Mouse (Mus musculus): ENCODE data around the gene Ubxn2a. TPM values are rescaled to one million over a fixed set of nuclear protein-coding genes. Genes with fewer than 3 reads are reported as not detected.
"Not testable (repeated sequence)": the region's sequence is repeated elsewhere in the genome, so short reads cannot be mapped to it uniquely, and the experiment has no call there.

Gene Ubxn2a
- polyA plus RNA-seq, 1 experiment from 2014 or later = 45.0 TPM

- 0 out of 2 replicates have a peak, but pooled peaks cover 2% of the 10 kb centered on the region for H3K4me1 ChIP-seq (replicated peaks; ENCODE audit: control insufficient read depth, insufficient read depth, low read length)
- ATAC-seq = no peak; the same call in 1 of the 2 replicates
- H3K27me3 ChIP-seq (replicated peaks; ENCODE audit: control insufficient read depth, insufficient read depth, low read length) = no peaks in the 10 kb centered on the region
- peak overlapping the region; percentile 70 for H3K4me2 ChIP-seq (replicated peaks; ENCODE audit: low read depth)
- no peak for TF ChIP-seq CTCF (IDR thresholded peaks at IDR 0.05; ENCODE audit: low read depth)
- under 1% methylated on average over 39 of the region's 48 CpGs for WGBS
- peak overlapping the region; percentile 99 for H3K27ac ChIP-seq (ENCODE audit: low read depth, low read length)
- no peaks in the 10 kb centered on the region for H3K9me3 ChIP-seq (ENCODE audit: control insufficient read depth)
- H3K4me3 ChIP-seq (ENCODE audit: low read depth, low read length) = peak overlapping the region; percentile 94
- peak overlapping the region; percentile 99 for H3K9ac ChIP-seq (ENCODE audit: low read depth, low read length)
- no peaks in the 10 kb centered on the region for H3K36me3 ChIP-seq (ENCODE audit: control insufficient read depth, insufficient read depth)
Measured at GRCm38 (mm10) chr12:4917805-4918591, 10.5 kb upstream of the Ubxn2a start.

- Histone ChIP-seq H3K27ac (ENCODE audit: low read depth, low read length) (peak within 1 kb of the TSS; percentile 99), H3K9ac (ENCODE audit: low read depth, low read length) (peak within 1 kb of the TSS; percentile 99), H3K27me3 (replicated peaks; ENCODE audit: control insufficient read depth, insufficient read depth, low read length) (no peaks in the 10 kb centered on the region), H3K36me3 (ENCODE audit: control insufficient read depth, insufficient read depth) (no peaks in the 10 kb centered on the region), H3K4me1 (replicated peaks; ENCODE audit: control insufficient read depth, insufficient read depth, low read length) (0 out of 2 replicates have a peak, but pooled peaks cover 3% of the 10 kb centered on the region), H3K9me3 (ENCODE audit: control insufficient read depth) (no peaks in the 10 kb centered on the region), H3K4me2 (replicated peaks; ENCODE audit: low read depth) (peak within 1 kb of the TSS; percentile 70), H3K4me3 (ENCODE audit: low read depth, low read length) (peak within 1 kb of the TSS; percentile 94)
- ATAC-seq = peak; percentile 95
- peak; percentile 100 for TF ChIP-seq CTCF (IDR thresholded peaks at IDR 0.05; ENCODE audit: low read depth)
- 1% methylated on average over 62 of the region's 89 CpGs for WGBS
Measured at GRCm38 (mm10) chr12:4916994-4917804, 9.7 kb upstream of the Ubxn2a start, which contains the start of gene Atad2b. TSS of gene Atad2b (plus strand) at chr12:4917353.

GRCm38 (mm10) chr12:4914944-4915343, 7.4 kb upstream of the Ubxn2a start:
- no peak overlapping the region for H3K27ac ChIP-seq (ENCODE audit: low read depth, low read length)
- no peak overlapping the region for H3K9ac ChIP-seq (ENCODE audit: low read depth, low read length)
- no peak overlapping the region for H3K4me2 ChIP-seq (replicated peaks; ENCODE audit: low read depth)
- no peak overlapping the region for H3K4me3 ChIP-seq (ENCODE audit: low read depth, low read length)
- H3K4me1 ChIP-seq (replicated peaks; ENCODE audit: control insufficient read depth, insufficient read depth, low read length) = 0 out of 2 replicates have a peak, but pooled peaks cover 3% of the 10 kb centered on the region
- TF ChIP-seq CTCF (IDR thresholded peaks at IDR 0.05; ENCODE audit: low read depth) = no peak
- WGBS = 70% methylated on average over 3 of the region's 3 CpGs
- ATAC-seq = no peak
- no peaks in the 10 kb centered on the region for H3K36me3 ChIP-seq (ENCODE audit: control insufficient read depth, insufficient read depth)
- H3K27me3 ChIP-seq (replicated peaks; ENCODE audit: control insufficient read depth, insufficient read depth, low read length) = no peaks in the 10 kb centered on the region
- no peaks in the 10 kb centered on the region for H3K9me3 ChIP-seq (ENCODE audit: control insufficient read depth)

GRCm38 (mm10) chr12:4914441-4914840, 6.9 kb upstream of the Ubxn2a start:
- H3K9me3 ChIP-seq (ENCODE audit: control insufficient read depth) = no peaks in the 10 kb centered on the region
- no peaks in the 10 kb centered on the region for H3K36me3 ChIP-seq (ENCODE audit: control insufficient read depth, insufficient read depth)
- no peak for TF ChIP-seq CTCF (IDR thresholded peaks at IDR 0.05; ENCODE audit: low read depth)
- H3K4me2 ChIP-seq (replicated peaks; ENCODE audit: low read depth) = no peak overlapping the region
- no peak for ATAC-seq
- H3K4me3 ChIP-seq (ENCODE audit: low read depth, low read length) = no peak overlapping the region
- 57% methylated on average over 3 of the region's 3 CpGs for WGBS
- 0 out of 2 replicates have a peak, but pooled peaks cover 3% of the 10 kb centered on the region for H3K4me1 ChIP-seq (replicated peaks; ENCODE audit: control insufficient read depth, insufficient read depth, low read length)
- no peak overlapping the region for H3K9ac ChIP-seq (ENCODE audit: low read depth, low read length)
- H3K27me3 ChIP-seq (replicated peaks; ENCODE audit: control insufficient read depth, insufficient read depth, low read length) = no peaks in the 10 kb centered on the region
- H3K27ac ChIP-seq (ENCODE audit: low read depth, low read length) = no peak overlapping the region

GRCm38 (mm10) chr12:4911716-4912115, 4.2 kb upstream of the Ubxn2a start:
- Histone ChIP-seq H3K27ac (ENCODE audit: low read depth, low read length) (no peak overlapping the region), H3K36me3 (ENCODE audit: control insufficient read depth, insufficient read depth) (no peaks in the 10 kb centered on the region), H3K9me3 (ENCODE audit: control insufficient read depth) (no peaks in the 10 kb centered on the region), H3K4me2 (replicated peaks; ENCODE audit: low read depth) (no peak overlapping the region), H3K4me1 (replicated peaks; ENCODE audit: control insufficient read depth, insufficient read depth, low read length) (0 out of 2 replicates have a peak, but pooled peaks cover 3% of the 10 kb centered on the region), H3K4me3 (ENCODE audit: low read depth, low read length) (no peak overlapping the region), H3K9ac (ENCODE audit: low read depth, low read length) (no peak overlapping the region), H3K27me3 (replicated peaks; ENCODE audit: control insufficient read depth, insufficient read depth, low read length) (no peaks in the 10 kb centered on the region)
- ATAC-seq = no peak
- TF ChIP-seq CTCF (IDR thresholded peaks at IDR 0.05; ENCODE audit: low read depth) = no peak
- 72% methylated on average over 4 of the region's 4 CpGs for WGBS

GRCm38 (mm10) chr12:4910496-4910895, 3.0 kb upstream of the Ubxn2a start:
- not testable (repeated sequence) for H3K36me3 ChIP-seq (ENCODE audit: control insufficient read depth, insufficient read depth); H3K9ac ChIP-seq (ENCODE audit: low read depth, low read length); H3K9me3 ChIP-seq (ENCODE audit: control insufficient read depth); H3K4me1 ChIP-seq (replicated peaks; ENCODE audit: control insufficient read depth, insufficient read depth, low read length); H3K4me2 ChIP-seq (replicated peaks; ENCODE audit: low read depth); H3K27me3 ChIP-seq (replicated peaks; ENCODE audit: control insufficient read depth, insufficient read depth, low read length); H3K4me3 ChIP-seq (ENCODE audit: low read depth, low read length); ATAC-seq; H3K27ac ChIP-seq (ENCODE audit: low read depth, low read length)
- WGBS = 86% methylated on average over 1 of the region's 1 CpGs
